Mouse (Mus musculus): ENCODE results near the gene Rab5c. TPM values are rescaled to one million over a fixed set of nuclear protein-coding genes. Genes with fewer than 3 reads are reported as not detected.

Rab5c gene
- total and polyA plus RNA-seq, 2 experiments from 2014 or later, result 34.4 to 250 TPM

DNA sequence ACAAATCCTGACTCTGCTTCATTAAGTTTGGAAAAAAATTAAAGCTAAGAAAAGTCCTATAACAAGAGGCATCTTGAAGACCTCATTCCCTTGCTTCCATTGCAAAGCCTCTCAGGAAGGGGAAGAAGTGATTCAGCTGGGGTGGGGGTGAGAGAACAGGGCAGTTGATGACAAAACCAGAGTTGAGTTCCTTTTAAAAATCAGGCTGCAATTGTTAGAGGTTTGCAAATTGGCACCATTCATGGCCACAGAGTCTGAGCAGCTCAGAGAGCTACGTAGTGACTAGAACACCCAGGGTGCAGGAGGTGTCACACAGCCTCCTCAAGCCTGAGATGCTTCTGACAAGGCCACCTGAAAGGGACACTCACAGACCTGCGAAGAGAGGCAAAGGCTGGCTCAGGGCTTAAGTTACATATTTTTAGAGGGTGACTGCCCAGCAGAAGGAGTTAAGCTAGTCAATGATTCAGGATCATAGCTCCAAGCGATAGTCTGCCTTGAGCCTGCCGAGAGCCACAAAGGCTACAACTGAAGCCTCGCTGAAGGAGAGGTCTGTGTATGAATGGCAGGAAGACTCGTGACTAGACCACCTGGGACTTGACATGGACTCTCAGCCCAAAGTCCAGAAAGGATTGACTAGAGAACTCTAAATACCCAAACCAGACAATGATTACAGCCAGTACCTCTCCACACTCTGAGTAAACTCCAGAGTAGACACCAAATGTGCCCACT, 7.4 kb downstream of the Rab5c start:
- Histone ChIP-seq H3K27ac (ENCODE audit: low read depth, low read length) (no peak overlapping the region), H3K4me2 (ENCODE audit: low read depth, low read length, poor library complexity, severe bottlenecking) (no peak overlapping the region), H3K4me1 (ENCODE audit: insufficient read depth, low read length) (no peaks in the 10 kb centered on the region), H3K9me3 (ENCODE audit: low read length) (no peaks in the 10 kb centered on the region), H3K4me3 (ENCODE audit: low read depth, low read length) (no peak overlapping the region), H3K27me3 (ENCODE audit: insufficient read depth, low read length) (no peaks in the 10 kb centered on the region), H3K36me3 (ENCODE audit: insufficient read depth, low read length) (peaks cover 9% of the 10 kb centered on the region; the same call in 1 of the 2 replicates), H3K9ac (replicated peaks; ENCODE audit: low read length, poor library complexity, severe bottlenecking) (no peak overlapping the region)
- ATAC-seq (ENCODE audit: low FRiP score) (no peak), DNase-seq (ENCODE audit: low spot score) (no peak)
- 85% methylated on average over 6 of the region's 6 CpGs for WGBS
- TF ChIP-seq CTCF (IDR thresholded peaks at IDR 0.05), result no peak

GRCm38 (mm10) chr11:100729976-100730375, 8.0 kb downstream of the Rab5c start:
- Histone ChIP-seq H3K4me1 (ENCODE audit: insufficient read depth, low read length) (no peaks in the 10 kb centered on the region), H3K4me2 (ENCODE audit: low read depth, low read length, poor library complexity, severe bottlenecking) (no peak overlapping the region), H3K27ac (ENCODE audit: low read depth, low read length) (no peak overlapping the region), H3K9me3 (ENCODE audit: low read length) (no peaks in the 10 kb centered on the region), H3K27me3 (ENCODE audit: insufficient read depth, low read length) (no peaks in the 10 kb centered on the region), H3K4me3 (ENCODE audit: low read depth, low read length) (no peak overlapping the region), H3K36me3 (ENCODE audit: insufficient read depth, low read length) (peaks cover 9% of the 10 kb centered on the region; the same call in 1 of the 2 replicates), H3K9ac (replicated peaks; ENCODE audit: low read length, poor library complexity, severe bottlenecking) (no peak overlapping the region)
- no peak for ATAC-seq (ENCODE audit: low FRiP score)
- WGBS, result 95% methylated on average over 4 of the region's 4 CpGs
- TF ChIP-seq CTCF (IDR thresholded peaks at IDR 0.05), result no peak
- DNase-seq (ENCODE audit: low spot score), result no peak

GRCm38 (mm10) chr11:100728601-100729000, 9.4 kb downstream of the Rab5c start:
- Histone ChIP-seq H3K4me1 (ENCODE audit: insufficient read depth, low read length) (no peaks in the 10 kb centered on the region), H3K27me3 (ENCODE audit: insufficient read depth, low read length) (no peaks in the 10 kb centered on the region), H3K36me3 (ENCODE audit: insufficient read depth, low read length) (peaks cover 12% of the 10 kb centered on the region; the same call in 1 of the 2 replicates), H3K27ac (ENCODE audit: low read depth, low read length) (no peak overlapping the region), H3K4me3 (ENCODE audit: low read depth, low read length) (no peak overlapping the region), H3K4me2 (ENCODE audit: low read depth, low read length, poor library complexity, severe bottlenecking) (no peak overlapping the region), H3K9ac (replicated peaks; ENCODE audit: low read length, poor library complexity, severe bottlenecking) (no peak overlapping the region), H3K9me3 (ENCODE audit: low read length) (no peaks in the 10 kb centered on the region)
- ATAC-seq (ENCODE audit: low FRiP score), result no peak
- no peak for TF ChIP-seq CTCF (IDR thresholded peaks at IDR 0.05)
- no peak for DNase-seq (ENCODE audit: low spot score)
- WGBS, result 87% methylated on average over 6 of the region's 6 CpGs

GRCm38 (mm10) chr11:100727201-100727600, 10.8 kb downstream of the Rab5c start:
- no peaks in the 10 kb centered on the region for H3K4me1 ChIP-seq (ENCODE audit: insufficient read depth, low read length)
- DNase-seq (ENCODE audit: low spot score), result no peak
- no peak for ATAC-seq (ENCODE audit: low FRiP score)
- no peak for TF ChIP-seq CTCF (IDR thresholded peaks at IDR 0.05)
- H3K27me3 ChIP-seq (ENCODE audit: insufficient read depth, low read length), result no peaks in the 10 kb centered on the region
- no peaks in the 10 kb centered on the region for H3K9me3 ChIP-seq (ENCODE audit: low read length)
- H3K4me2 ChIP-seq (ENCODE audit: low read depth, low read length, poor library complexity, severe bottlenecking), result no peak overlapping the region
- no peak overlapping the region for H3K27ac ChIP-seq (ENCODE audit: low read depth, low read length)
- 96% methylated on average over 3 of the region's 3 CpGs for WGBS
- peaks cover 12% of the 10 kb centered on the region; the same call in 1 of the 2 replicates for H3K36me3 ChIP-seq (ENCODE audit: insufficient read depth, low read length)
- no peak overlapping the region for H3K9ac ChIP-seq (replicated peaks; ENCODE audit: low read length, poor library complexity, severe bottlenecking)
- no peak overlapping the region for H3K4me3 ChIP-seq (ENCODE audit: low read depth, low read length)

GRCm38 (mm10) chr11:100724919-100725512, 13.0 kb downstream of the Rab5c start:
- H3K9me3 ChIP-seq (ENCODE audit: low read length), result no peaks in the 10 kb centered on the region
- no peak overlapping the region for H3K27ac ChIP-seq (ENCODE audit: low read depth, low read length)
- H3K36me3 ChIP-seq (ENCODE audit: insufficient read depth, low read length), result peaks cover 12% of the 10 kb centered on the region; the same call in 1 of the 2 replicates
- ATAC-seq (ENCODE audit: low FRiP score), result no peak
- WGBS, result 55% methylated on average over 5 of the region's 5 CpGs
- DNase-seq (ENCODE audit: low spot score), result no peak
- H3K4me3 ChIP-seq (ENCODE audit: low read depth, low read length), result no peak overlapping the region
- no peak for TF ChIP-seq CTCF (IDR thresholded peaks at IDR 0.05)
- H3K9ac ChIP-seq (replicated peaks; ENCODE audit: low read length, poor library complexity, severe bottlenecking), result no peak overlapping the region
- H3K4me2 ChIP-seq (ENCODE audit: low read depth, low read length, poor library complexity, severe bottlenecking), result no peak overlapping the region
- no peaks in the 10 kb centered on the region for H3K27me3 ChIP-seq (ENCODE audit: insufficient read depth, low read length)
- no peaks in the 10 kb centered on the region for H3K4me1 ChIP-seq (ENCODE audit: insufficient read depth, low read length)

DNA sequence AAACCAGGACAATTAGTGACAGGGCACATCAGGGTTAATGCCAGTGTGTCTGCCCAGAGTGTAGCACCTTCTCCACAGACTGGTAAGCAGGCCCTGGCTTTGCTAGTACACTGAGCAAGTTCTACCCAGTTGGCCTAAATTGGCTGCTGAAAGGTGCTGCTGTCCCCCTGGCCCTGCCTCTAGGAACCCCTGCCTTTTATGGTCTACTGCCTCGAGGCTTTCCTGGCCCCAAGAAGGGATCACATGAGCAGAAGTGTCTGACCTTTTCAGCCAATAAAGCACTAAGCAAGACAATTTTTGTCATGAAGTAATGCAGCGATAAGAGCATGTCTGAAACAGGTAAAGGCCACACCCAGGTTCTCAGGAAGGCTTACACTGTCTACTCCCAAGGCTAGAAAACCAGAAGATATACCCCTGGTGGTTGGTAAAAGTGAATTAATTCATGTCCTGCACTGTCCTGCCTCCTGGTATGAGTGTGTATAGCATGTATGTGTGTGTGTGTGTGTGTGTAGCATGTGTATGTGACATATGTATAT, 15.5 kb downstream of the Rab5c start:
- H3K36me3 ChIP-seq (ENCODE audit: insufficient read depth, low read length), result peaks cover 14% of the 10 kb centered on the region
- no peak overlapping the region for H3K4me3 ChIP-seq (ENCODE audit: low read depth, low read length)
- TF ChIP-seq CTCF (IDR thresholded peaks at IDR 0.05), result no peak
- ATAC-seq (ENCODE audit: low FRiP score), result no peak
- no peak overlapping the region for H3K9ac ChIP-seq (replicated peaks; ENCODE audit: low read length, poor library complexity, severe bottlenecking)
- no peak overlapping the region for H3K4me2 ChIP-seq (ENCODE audit: low read depth, low read length, poor library complexity, severe bottlenecking)
- WGBS, result 72% methylated on average over 2 of the region's 2 CpGs
- DNase-seq (ENCODE audit: low spot score), result no peak
- no peaks in the 10 kb centered on the region for H3K4me1 ChIP-seq (ENCODE audit: insufficient read depth, low read length)
- H3K9me3 ChIP-seq (ENCODE audit: low read length), result no peaks in the 10 kb centered on the region
- H3K27ac ChIP-seq (ENCODE audit: low read depth, low read length), result peak overlapping the region; percentile 59; the same call in 1 of the 2 replicates
- H3K27me3 ChIP-seq (ENCODE audit: insufficient read depth, low read length), result no peaks in the 10 kb centered on the region

Measured in midbrain, postnatal 0 days (tissue).